Mouse (Mus musculus): ENCODE data around the gene Miip.
"Not testable (repeated sequence)": the region's sequence is repeated elsewhere in the genome, so short reads cannot be mapped to it uniquely, and the experiment has no call there.

Miip gene

DNA sequence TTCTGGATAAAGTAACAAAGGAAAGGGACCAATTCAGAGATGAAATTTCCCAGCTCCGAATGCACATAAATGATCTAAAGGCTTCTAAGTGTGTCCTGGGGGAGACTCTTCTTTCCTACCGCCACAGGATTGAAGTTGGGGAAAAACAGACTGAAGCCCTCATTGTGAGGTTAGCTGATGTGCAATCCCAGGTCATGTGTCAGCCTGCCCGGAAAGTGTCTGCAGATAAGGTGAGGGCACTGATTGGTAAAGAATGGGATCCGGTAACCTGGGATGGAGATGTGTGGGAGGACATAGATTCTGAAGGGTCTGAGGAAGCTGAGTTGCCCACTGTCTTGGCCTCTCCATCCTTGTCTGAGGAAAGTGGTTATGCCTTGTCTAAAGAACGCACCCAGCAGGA, 622 bp upstream of the Miip start:
- DNase-seq (ENCODE audit: low spot score) = no peak

DNA sequence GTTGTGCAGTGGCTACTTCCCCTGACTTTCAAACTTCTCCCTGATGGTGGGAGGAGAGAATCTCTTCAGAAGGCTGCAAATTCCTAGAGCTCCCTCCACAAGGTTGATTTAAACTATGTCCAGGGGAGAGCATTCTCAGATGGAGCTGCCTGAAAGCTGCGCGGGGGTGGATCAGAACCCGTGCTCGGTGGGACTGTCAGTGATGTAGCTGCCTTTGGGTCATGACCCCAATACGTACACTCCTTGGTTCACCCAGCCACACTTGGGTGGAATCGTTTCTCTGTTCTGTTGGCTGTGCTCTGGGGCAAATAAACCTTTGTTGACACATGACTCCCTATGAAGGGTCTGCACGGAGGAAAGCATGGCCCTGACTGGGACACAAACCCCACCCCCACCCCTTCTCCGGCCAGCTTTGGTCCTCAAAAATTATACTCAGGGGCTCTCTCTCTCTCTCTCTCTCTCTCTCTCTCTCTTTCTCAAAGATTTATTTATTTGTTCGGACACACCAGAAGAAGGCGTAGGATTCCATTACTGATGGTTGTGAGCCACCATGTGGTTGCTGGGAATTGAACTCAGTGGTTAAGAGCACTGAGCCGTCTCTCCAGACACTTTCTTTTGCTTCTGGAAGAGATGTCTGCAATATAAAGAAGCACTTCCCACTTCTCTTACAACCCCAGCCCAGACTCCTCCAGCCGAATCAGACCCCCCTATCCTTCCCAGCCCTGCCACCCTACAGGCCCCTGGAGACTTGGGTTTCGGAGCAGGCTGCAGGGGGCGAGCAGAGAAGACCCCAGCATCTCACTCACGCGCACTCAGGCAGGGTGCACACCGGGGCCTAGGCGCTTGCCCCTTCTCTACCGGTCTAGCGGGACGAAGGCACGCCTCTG, 810 bp downstream of the Miip start:
- DNase-seq (ENCODE audit: low spot score) = no peak

DNA sequence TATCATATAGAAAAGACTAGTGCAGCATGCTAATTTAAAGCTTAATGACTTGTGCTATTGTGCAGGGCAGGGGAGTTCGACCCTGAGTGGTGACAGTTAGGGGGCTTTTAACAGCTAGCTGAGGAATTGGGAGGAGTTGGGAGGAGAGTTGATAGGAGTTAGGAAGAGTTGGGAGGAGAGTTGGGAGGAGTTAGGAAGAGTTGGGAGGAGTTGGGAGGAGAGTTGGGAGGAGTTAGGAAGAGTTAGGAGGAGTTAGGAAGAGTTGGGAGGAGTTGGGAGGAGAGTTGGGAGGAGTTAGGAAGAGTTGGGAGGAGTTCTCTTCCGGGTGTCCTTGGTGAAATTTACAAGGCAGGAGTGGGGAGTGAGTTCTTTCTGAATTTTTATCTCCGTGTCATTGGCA, 1.8 kb downstream of the Miip start:
- DNase-seq (ENCODE audit: low spot score) = not testable (repeated sequence)

DNA sequence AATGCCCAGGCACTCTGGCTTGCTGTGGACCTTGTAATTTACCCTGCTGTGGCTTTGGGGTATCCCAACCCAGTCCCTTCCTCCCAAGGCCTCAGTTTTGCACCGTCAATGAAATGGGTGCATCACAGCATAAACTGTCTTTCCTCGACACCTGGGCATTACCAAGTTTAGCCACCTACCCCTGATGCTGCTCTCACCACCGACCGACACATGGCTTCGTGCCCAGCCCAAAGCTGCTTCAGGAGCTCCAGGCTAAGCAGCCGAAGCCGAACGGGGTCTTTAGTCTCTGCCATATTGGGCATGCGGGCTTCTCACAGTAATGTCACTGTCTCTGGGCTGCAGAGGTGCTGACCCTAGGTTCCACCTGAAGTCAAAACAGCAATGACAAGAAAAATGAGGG, 2.6 kb downstream of the Miip start:
- no peak for DNase-seq (ENCODE audit: low spot score)

DNA sequence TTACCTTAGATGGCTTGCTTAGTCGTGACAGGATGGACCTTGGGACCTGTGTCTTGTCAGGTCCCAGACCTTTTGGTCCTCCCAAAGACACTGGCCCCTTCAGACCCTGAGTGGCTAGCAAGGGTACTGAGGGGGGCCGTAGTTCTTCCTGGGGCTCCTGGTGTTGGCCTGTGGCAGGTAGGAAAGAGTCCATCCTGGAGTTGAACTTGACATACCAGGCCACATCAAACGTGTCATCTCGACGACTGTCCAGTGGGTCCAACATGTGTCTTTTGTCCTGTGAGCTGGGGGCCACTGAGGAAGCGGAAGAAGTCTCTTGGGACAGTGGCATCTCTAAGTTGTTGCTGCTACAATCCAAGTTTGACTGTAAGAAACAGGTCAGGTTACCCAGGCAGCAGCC, 3.0 kb downstream of the Miip start:
- no peak for DNase-seq (ENCODE audit: low spot score)

DNA sequence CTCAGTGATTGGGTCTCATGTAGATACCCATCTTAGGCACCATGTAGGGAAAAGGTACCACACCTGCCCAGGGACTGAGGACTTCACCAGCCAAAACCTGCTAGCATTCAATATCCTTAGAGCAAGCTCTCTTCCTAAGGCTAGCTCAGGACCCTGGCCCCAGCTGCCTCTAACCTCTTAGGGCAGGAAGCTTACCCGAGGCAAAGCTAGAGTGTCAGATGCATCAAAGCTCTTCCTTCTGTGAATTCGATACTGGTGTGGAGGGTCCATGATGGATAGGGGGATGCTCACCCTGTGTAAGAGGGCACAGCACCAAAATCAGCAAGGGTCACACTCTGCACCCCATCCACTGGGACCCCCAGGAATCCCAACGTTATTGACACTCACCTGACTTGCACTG, 6.6 kb downstream of the Miip start:
- no peak for DNase-seq (ENCODE audit: low spot score)

DNA sequence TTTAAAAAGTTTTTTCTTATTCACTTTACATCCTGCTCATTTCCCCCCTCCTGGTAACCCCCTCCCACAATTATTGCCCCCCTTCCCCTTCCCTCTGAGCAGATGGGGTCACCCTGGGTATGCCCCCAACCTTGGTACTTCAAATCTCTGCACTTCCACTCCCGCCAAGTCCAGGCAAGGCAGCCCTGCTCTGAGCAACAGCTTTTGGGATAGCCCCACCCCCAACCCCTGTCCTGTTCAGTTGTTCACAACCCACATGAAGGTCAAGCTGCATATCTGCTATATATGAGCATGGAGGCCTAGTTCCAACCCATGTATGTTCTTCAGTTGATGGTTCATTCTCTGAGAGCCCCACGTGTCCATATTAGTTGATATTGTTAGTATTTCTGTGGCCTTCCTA, 17.8 kb downstream of the Miip start:
- DNase-seq (ENCODE audit: low spot score) = no peak

DNA sequence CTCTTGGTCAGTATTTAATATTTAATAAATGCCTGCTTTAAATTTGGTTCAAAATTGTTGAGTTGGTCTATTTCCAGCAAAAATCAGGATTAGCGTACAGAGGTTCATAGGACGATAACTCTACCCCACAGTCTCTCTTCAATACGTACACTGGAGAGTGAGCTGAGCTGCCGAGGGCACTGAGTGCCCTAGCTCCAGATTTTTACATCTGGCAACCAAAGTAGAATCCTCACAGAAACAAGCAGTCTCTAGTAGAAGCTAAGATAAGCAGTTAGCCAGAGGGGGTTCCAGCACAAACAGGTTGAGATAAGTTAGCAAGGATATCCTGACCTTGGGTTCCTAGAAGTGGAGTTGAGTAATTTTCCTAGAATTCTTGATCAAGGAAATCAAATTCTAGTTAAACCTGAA, 20.0 kb downstream of the Miip start:
- no peak for DNase-seq (ENCODE audit: low spot score)

DNA sequence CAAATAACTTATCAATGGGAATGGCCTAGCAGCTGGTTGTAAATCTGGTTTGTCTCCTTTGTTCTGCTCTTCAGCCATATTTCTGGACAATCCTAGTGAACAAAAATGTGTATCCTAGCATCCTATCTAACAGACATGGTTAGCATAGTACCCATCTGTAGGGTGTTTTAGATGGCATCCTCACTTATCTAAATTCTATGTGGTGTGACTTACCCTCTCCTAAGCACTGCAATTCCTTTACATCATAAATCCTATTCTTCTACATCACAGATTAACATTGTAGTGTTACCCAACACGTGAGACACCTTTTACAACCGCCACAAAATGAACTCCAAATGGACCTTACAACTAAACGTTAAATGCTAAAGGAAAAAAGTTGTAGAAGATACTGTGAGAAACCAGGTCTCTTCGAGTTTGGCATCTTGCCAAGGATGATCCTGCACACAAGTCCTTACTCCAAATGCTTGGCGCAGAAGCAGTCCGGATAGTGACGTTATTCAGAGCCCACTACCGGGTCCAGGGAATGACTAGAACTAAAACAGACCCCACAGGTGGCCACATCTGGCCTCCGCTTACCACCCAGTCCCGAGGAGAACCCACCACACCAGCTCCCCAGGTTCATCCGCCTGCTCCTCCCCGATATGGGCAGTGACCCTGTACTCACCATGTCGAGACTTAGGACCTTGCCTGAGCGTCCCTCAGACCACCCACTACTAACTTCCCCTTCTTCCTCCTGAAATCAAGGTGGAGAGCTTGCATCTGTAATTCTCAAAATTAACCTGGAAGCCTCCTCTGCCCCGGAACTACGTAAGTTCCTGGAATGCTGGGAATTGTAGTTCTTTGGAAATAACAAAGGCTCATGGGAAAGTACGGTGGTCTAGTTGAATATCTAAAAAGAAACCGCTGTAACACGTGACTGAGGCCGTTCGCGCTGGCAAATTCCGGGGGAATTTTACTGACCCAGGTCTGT, 20.7 kb downstream of the Miip start, which contains the start of gene Zfp933:
Zfp933 (minus strand) TSS at position 753 of the 970 bp plus-strand sequence.
- peak; percentile 82 for DNase-seq (ENCODE audit: low spot score)

DNA sequence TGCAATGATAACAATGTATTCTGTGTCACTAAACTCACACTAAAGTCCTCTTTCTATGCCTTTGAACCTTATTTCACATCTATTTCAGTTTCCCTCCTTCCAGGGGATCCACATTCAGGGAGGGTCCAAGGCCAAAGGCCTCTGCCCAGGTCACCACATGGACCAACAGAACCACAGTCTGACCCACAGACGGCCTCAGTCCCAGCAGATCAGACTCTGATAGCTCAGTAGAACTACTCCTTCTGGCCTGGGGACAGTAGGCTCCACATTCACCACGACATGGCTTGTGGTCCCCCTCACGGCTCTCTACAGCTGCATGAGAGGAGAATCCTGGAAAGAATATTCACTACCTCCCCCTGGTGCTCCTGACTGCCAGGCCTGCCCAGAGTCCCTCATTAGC, 25.7 kb downstream of the Miip start:
- no peak for DNase-seq (ENCODE audit: low spot score)

DNA sequence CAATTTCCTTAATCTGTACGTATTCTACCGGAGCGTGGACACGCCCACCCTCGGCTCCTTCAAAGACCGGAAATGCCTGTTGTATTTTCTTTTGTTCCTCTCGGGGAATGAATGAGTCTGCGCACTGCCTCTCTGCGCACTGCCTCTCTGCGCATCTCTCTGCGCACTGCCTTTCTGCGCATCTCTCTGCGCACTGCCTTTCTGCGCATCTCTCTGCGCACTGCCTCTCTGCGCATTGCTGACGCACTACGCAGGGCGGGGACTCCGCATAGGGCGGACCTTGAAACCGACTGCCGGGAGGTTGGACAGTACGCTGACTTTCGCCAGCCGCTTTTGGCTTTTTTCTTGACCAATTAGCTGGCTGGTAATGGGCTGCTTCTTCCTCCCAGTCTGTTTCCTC, 29.3 kb downstream of the Miip start:
- not testable (repeated sequence) for DNase-seq (ENCODE audit: low spot score)

DNA sequence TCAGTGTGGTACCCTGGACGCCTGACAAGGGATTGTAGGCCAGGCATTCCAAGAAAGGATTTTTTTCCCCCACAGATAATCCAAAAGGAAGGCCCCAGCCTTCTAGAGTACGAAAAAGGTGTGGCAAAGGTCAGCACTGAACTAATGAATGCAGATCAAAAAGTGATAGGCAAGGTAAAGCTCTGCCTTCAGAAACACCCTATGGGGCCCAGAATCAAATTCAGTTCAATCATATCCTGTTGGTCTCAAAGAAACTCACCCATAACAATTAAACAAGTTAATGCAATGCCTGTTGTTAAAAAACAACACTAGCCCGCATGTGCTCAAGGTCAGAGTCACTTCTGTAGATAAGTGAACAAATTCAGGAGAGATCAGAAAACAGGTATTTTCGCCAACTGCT, 44.2 kb downstream of the Miip start:
- DNase-seq (ENCODE audit: low spot score) = no peak

DNA sequence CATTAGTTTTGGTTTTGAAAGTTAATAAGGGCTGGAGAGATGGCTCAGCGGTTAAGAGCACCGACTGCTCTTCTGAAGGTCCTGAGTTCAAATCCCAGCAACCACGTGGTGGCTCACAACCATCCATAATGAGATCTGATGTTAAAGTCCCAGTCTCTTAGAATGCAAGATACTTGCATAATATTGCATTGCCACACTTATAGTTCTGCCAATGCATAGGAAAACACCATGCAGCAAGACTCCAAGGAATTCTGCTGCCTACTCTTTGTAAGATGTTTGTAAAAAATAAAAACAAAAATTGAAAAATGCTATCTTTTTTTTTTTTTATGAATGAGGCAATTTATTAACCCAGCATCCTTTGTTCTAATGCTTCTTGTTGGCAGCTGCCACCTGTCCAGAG, 47.2 kb downstream of the Miip start:
- not testable (repeated sequence) for DNase-seq (ENCODE audit: low spot score)

DNA sequence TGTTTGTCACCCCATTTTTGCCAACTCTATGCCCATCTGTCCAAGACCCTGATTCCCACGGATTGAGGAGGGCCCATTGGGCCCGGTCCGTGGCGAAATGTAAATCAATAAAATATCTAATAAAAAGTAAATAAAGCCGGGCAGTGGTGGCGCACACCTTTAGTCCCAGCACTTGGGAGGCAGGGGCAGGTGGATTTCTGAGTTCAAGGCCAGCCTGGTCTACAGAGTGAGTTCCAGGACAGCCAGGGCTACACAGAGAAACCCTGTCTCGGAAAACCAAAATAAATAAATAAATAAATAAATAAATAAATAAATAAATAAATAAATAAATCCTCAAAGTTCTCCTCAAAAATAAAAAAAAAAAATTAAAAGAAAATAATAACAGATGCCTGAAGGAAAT, 49.0 kb downstream of the Miip start:
- DNase-seq (ENCODE audit: low spot score) = not testable (repeated sequence)

DNA sequence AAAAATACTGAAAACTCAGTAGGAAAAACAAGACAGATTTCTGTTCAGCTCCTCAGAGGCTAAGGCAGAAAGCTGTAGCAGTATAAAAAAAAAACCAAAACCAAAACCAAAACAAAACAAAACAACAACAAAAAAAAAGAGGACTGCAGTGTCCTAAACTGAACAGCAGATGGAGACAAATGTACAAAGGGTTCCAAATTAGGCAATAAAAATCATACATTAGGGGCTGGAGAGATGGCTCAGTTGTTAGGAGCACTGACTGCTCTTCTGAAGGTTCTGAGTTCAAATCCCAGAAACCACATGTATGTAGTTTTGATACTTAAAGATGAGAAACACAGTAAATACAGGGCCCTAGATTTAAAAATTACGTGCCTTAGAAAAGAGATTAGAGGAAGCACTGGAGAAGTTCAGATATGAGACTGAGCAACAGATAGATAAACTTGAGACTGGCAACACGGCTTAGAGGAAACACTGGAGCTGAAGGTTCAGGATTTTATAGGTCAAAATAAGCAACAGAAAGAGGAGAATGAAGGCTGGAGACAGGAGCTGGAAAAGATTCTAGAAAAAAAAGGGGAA, 53.9 kb downstream of the Miip start:
- DNase-seq (ENCODE audit: low spot score) = no peak

DNA sequence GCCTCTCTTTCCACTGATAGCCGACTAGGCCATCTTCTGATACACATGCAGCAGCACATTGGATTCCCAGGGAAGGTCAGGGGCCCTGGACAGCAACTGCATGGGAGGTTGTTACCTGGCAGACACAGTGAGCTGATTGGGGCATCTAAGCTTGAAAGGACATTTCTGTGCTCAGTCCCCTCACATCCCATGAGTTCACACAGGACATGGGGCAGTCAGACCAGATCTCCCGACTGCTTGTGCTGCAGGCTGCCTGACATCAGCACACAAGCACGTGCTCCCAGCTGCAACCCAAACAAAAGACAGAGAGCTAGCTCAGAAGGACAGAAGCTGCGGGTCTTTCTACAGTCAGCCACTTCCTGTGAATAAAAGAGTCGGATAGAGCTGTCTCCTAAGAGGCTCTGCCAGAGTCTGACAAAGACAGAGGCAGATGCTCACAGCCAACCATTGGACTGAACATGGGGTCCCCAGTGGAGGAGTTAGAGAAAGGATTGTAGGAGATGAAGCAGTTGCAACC, 55.3 kb downstream of the Miip start:
- DNase-seq (ENCODE audit: low spot score) = no peak

Data from left cerebral cortex, adult 11 months (tissue).